Mouse (Mus musculus) frontal cortex, adult (tissue): ENCODE measurements at regions not wholly inside any gene's neighbourhood (a gene's known extent, or its start where the extent isn't known, plus 50 kb on each side); places are given as distances from the start of the nearest gene placed in this dataset.

Source experiments
- ATAC-seq: cut with Nextera tagmentation; 2 replicates; pipeline ENCODE4 v1.9.2; 2017; ENCODE audit warnings: mild to moderate bottlenecking, moderate library complexity, mixed read lengths; ENCODE audit not compliant: low TSS enrichment

GRCm38 (mm10) chr11:88778326-88778725 is 60.0 kb upstream of the Msi2 start:
- peak; percentile 90; the same call in 1 of the 2 replicates for ATAC-seq

GRCm38 (mm10) chr11:88774401-88774931 is 56.2 kb upstream of the Msi2 start:
- no peak for ATAC-seq

GRCm38 (mm10) chr11:88773961-88774360 is 55.6 kb upstream of the Msi2 start:
- ATAC-seq = no peak

GRCm38 (mm10) chr11:88770405-88770804 is 52.1 kb upstream of the Msi2 start:
- no peak for ATAC-seq
